Mouse (Mus musculus): ENCODE results near the gene Tbc1d16. TPM values are rescaled to one million over a fixed set of nuclear protein-coding genes. Genes with fewer than 3 reads are reported as not detected.
"Not testable (repeated sequence)": the region's sequence is repeated elsewhere in the genome, so short reads cannot be mapped to it uniquely, and the experiment has no call there.

Gene Tbc1d16
- polyA plus RNA-seq, 1 experiment from 2014 or later: 7.4 TPM

- H3K27ac ChIP-seq: peak overlapping the region; percentile 81
- no peaks in the 10 kb centered on the region for H3K36me3 ChIP-seq
- peaks cover 26% of the 10 kb centered on the region for H3K4me1 ChIP-seq
- peaks cover 27% of the 10 kb centered on the region for H3K27me3 ChIP-seq (ENCODE audit: insufficient read depth, poor library complexity, severe bottlenecking)
- H3K9me3 ChIP-seq: no peaks in the 10 kb centered on the region
- WGBS: 20% methylated on average over 8 of the region's 8 CpGs
- DNase-seq (ENCODE audit: low spot score): no peak
- H3K4me3 ChIP-seq: peak overlapping the region; percentile 20
Measured at GRCm38 (mm10) chr11:119105748-119106147, 122.6 kb downstream of the Tbc1d16 start.

GRCm38 (mm10) chr11:119105071-119105609 lies 123.2 kb downstream of the Tbc1d16 start:
- Histone ChIP-seq H3K27ac (no peak overlapping the region), H3K36me3 (no peaks in the 10 kb centered on the region), H3K4me1 (peaks cover 26% of the 10 kb centered on the region), H3K9me3 (no peaks in the 10 kb centered on the region), H3K27me3 (ENCODE audit: insufficient read depth, poor library complexity, severe bottlenecking) (peaks cover 23% of the 10 kb centered on the region), H3K4me3 (peak overlapping the region; percentile 20; the same call in 1 of the 2 replicates)
- 70% methylated on average over 7 of the region's 7 CpGs for WGBS
- no peak for DNase-seq (ENCODE audit: low spot score)

GRCm38 (mm10) chr11:119103991-119104390 lies 124.3 kb downstream of the Tbc1d16 start:
- peaks cover 23% of the 10 kb centered on the region for H3K27me3 ChIP-seq (ENCODE audit: insufficient read depth, poor library complexity, severe bottlenecking)

GRCm38 (mm10) chr11:119100355-119100754 lies 127.9 kb downstream of the Tbc1d16 start:
- H3K36me3 ChIP-seq; H3K4me3 ChIP-seq; DNase-seq (ENCODE audit: low spot score); H3K9me3 ChIP-seq; H3K27ac ChIP-seq: not testable (repeated sequence)
- 69% methylated on average over 4 of the region's 4 CpGs for WGBS
- peaks cover 32% of the 10 kb centered on the region for H3K27me3 ChIP-seq (ENCODE audit: insufficient read depth, poor library complexity, severe bottlenecking)
- H3K4me1 ChIP-seq: peaks cover 19% of the 10 kb centered on the region

More at GRCm38 (mm10) chr11:119103991-119104390, 124.3 kb downstream of the Tbc1d16 start:
- Histone ChIP-seq H3K4me3 (no peak overlapping the region), H3K36me3 (no peaks in the 10 kb centered on the region), H3K27ac (no peak overlapping the region), H3K4me1 (peaks cover 26% of the 10 kb centered on the region), H3K9me3 (no peaks in the 10 kb centered on the region)
- DNase-seq (ENCODE audit: low spot score): no peak
- WGBS: 73% methylated on average over 3 of the region's 3 CpGs

- Histone ChIP-seq H3K4me1 (peaks cover 24% of the 10 kb centered on the region), H3K27me3 (ENCODE audit: insufficient read depth, poor library complexity, severe bottlenecking) (peaks cover 51% of the 10 kb centered on the region), H3K36me3 (no peaks in the 10 kb centered on the region), H3K27ac (no peak overlapping the region), H3K4me3 (no peak overlapping the region), H3K9me3 (no peaks in the 10 kb centered on the region)
- DNase-seq (ENCODE audit: low spot score): no peak
- 68% methylated on average over 4 of the region's 4 CpGs for WGBS
Measured at GRCm38 (mm10) chr11:119098202-119098601, 130.1 kb downstream of the Tbc1d16 start.

GRCm38 (mm10) chr11:119095441-119095840 lies 132.9 kb downstream of the Tbc1d16 start:
- Histone ChIP-seq H3K9me3 (no peaks in the 10 kb centered on the region), H3K27ac (peak overlapping the region; percentile 57; the same call in 1 of the 2 replicates), H3K36me3 (no peaks in the 10 kb centered on the region), H3K4me1 (peaks cover 38% of the 10 kb centered on the region), H3K4me3 (no peak overlapping the region), H3K27me3 (ENCODE audit: insufficient read depth, poor library complexity, severe bottlenecking) (peaks cover 68% of the 10 kb centered on the region)
- WGBS: 32% methylated on average over 3 of the region's 3 CpGs
- DNase-seq (ENCODE audit: low spot score): no peak

GRCm38 (mm10) chr11:119093322-119093721 lies 135.0 kb downstream of the Tbc1d16 start:
- no peaks in the 10 kb centered on the region for H3K9me3 ChIP-seq
- peaks cover 59% of the 10 kb centered on the region for H3K4me1 ChIP-seq
- 63% methylated on average over 1 of the region's 1 CpGs for WGBS
- no peak overlapping the region for H3K27ac ChIP-seq
- no peaks in the 10 kb centered on the region for H3K36me3 ChIP-seq
- no peak overlapping the region for H3K4me3 ChIP-seq
- H3K27me3 ChIP-seq (ENCODE audit: insufficient read depth, poor library complexity, severe bottlenecking): peaks cover 82% of the 10 kb centered on the region
- DNase-seq (ENCODE audit: low spot score): no peak

Small RNA genes lying within 50 kb of the gene (microRNA-seq; reads per million reads assigned to microRNA genes)
- gene Mir6934: 0.76 reads per million

Other genes with a start within 250 kb of the Tbc1d16 start
- gene Enpp7, start 240.3 kb downstream of the Tbc1d16 start, polyA plus RNA-seq (2016; fragmentation: Nextera tagmentation; extraction: Ambion mirVana): not detected in 2 replicates
- gene Cbx2, start 205.5 kb downstream of the Tbc1d16 start, polyA plus RNA-seq (2016; fragmentation: Nextera tagmentation; extraction: Ambion mirVana): 37.4 and 56.0 TPM in 2 replicates
- gene Cbx8, start 187.5 kb downstream of the Tbc1d16 start, polyA plus RNA-seq (2016; fragmentation: Nextera tagmentation; extraction: Ambion mirVana): 9.1 and 9.7 TPM in 2 replicates
- 8.9 and 9.0 TPM in 2 replicates for gene Cbx4, start 142.3 kb downstream of the Tbc1d16 start, polyA plus RNA-seq (2016; fragmentation: Nextera tagmentation; extraction: Ambion mirVana)
- 4.6 and 9.3 TPM in 2 replicates for gene Ccdc40, start 73 bp upstream of the Tbc1d16 start, polyA plus RNA-seq (2016; fragmentation: Nextera tagmentation; extraction: Ambion mirVana)
- 57.3 and 97.3 TPM in 2 replicates for gene Gaa, start 39.4 kb upstream of the Tbc1d16 start, polyA plus RNA-seq (2016; fragmentation: Nextera tagmentation; extraction: Ambion mirVana)
- gene Eif4a3, start 71.6 kb upstream of the Tbc1d16 start, polyA plus RNA-seq (2016; fragmentation: Nextera tagmentation; extraction: Ambion mirVana): 366 and 405 TPM in 2 replicates
- gene Card14, start 79.3 kb upstream of the Tbc1d16 start, polyA plus RNA-seq (2016; fragmentation: Nextera tagmentation; extraction: Ambion mirVana): 0.24 and 0.48 TPM in 2 replicates
- 7.1 and 7.9 TPM in 2 replicates for gene Sgsh, start 127.0 kb upstream of the Tbc1d16 start, polyA plus RNA-seq (2016; fragmentation: Nextera tagmentation; extraction: Ambion mirVana)
- 10.8 and 11.2 TPM in 2 replicates for gene Slc26a11, start 127.1 kb upstream of the Tbc1d16 start, polyA plus RNA-seq (2016; fragmentation: Nextera tagmentation; extraction: Ambion mirVana)
- gene Rnf213, start 164.6 kb upstream of the Tbc1d16 start, polyA plus RNA-seq (2016; fragmentation: Nextera tagmentation; extraction: Ambion mirVana): 7.5 and 9.5 TPM in 2 replicates